Mouse (Mus musculus): ENCODE data around the gene Gm17364. TPM values are rescaled to one million over a fixed set of nuclear protein-coding genes. Genes with fewer than 3 reads are reported as not detected.

The Gm17364 gene
- not detected in 2 replicates for polyA plus RNA-seq (2015; fragmentation: Nextera tagmentation; extraction: Ambion mirVana)

DNA sequence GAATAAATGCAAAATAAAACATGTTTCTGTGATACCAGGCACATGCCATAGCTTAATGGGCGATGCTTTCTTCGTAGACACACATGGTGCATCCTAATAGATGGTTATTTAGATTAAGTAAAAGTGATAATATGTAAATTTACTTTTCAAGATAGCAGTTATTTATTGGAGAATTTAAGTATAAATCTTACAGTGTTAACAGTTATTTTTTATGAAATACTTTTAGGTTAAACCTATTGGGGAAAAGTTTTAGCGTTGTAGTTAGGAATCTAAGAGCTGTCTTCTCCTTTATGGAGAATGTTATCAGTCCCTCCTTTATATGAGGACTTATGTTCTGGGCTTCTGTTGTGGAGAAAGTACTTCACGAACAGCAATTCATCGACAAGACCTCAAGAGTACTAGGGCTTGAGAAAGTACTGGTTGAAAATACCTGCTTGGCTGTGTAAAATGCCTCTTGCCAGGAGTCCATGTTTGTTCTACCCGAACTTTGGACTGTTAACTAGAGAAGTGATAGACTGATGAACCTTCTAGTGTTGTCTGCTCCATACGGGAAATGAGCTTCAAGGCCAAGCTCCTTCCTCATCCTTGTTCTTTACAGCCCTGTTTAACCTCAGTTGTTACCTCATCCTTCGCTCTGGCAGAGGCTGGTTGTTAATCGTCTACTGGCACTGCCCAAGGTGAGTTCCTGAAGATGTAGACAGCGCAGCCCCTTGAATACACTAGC lies at the start of gene Gm17364:
TSS of gene Gm17364 (minus strand) at position 51 of the 724 bp plus-strand sequence.
- Histone ChIP-seq H3K4me1 (ENCODE audit: control insufficient read depth, insufficient read depth, low read length) (no peaks in the 10 kb centered on the region), H3K9me3 (replicated peaks; ENCODE audit: control insufficient read depth, low read length) (no peaks in the 10 kb centered on the region), H3K27ac (ENCODE audit: low read length) (no peak within 1 kb of the TSS), H3K36me3 (ENCODE audit: control insufficient read depth, insufficient read depth) (peaks cover 11% of the 10 kb centered on the region), H3K9ac (ENCODE audit: low read length) (no peak within 1 kb of the TSS), H3K27me3 (ENCODE audit: control insufficient read depth, insufficient read depth, low read length) (no peaks in the 10 kb centered on the region), H3K4me3 (ENCODE audit: low read length) (no peak within 1 kb of the TSS), H3K4me2 (ENCODE audit: low read depth, low read length) (no peak within 1 kb of the TSS)
- no peak for ATAC-seq (replicated peaks; ENCODE audit: extremely low read depth, insufficient read depth, low FRiP score)
- WGBS: 90% methylated on average over 10 of the region's 10 CpGs

DNA sequence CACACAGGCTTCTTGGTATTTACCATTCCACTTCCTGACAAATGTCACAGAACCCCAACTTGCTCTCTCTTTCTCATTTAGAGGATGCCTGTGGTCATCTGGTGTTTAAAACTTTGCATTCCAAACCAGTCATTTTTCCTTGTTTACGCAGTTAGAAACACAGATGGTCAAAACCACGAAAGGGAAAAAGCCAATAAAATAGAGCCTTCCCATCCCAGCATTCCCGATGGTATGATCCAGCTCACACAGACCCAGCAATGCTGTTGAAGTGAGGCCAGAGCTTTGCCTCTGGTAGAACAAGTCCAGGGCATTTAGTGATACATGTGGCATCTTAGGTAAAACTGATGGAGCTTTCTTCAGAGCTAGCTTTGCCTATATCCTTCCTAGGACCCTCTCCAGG lies 47.7 kb upstream of the Gm17364 start:
- Histone ChIP-seq H3K4me3 (ENCODE audit: low read length) (no peak overlapping the region), H3K9ac (ENCODE audit: low read length) (no peak overlapping the region), H3K9me3 (replicated peaks; ENCODE audit: control insufficient read depth, low read length) (no peaks in the 10 kb centered on the region), H3K36me3 (ENCODE audit: control insufficient read depth, insufficient read depth) (peaks cover 18% of the 10 kb centered on the region), H3K27me3 (ENCODE audit: control insufficient read depth, insufficient read depth, low read length) (no peaks in the 10 kb centered on the region), H3K4me1 (ENCODE audit: control insufficient read depth, insufficient read depth, low read length) (no peaks in the 10 kb centered on the region), H3K27ac (ENCODE audit: low read length) (no peak overlapping the region), H3K4me2 (ENCODE audit: low read depth, low read length) (no peak overlapping the region)
- ATAC-seq (replicated peaks; ENCODE audit: extremely low read depth, insufficient read depth, low FRiP score): no peak
- 82% methylated on average over 3 of the region's 3 CpGs for WGBS

DNA sequence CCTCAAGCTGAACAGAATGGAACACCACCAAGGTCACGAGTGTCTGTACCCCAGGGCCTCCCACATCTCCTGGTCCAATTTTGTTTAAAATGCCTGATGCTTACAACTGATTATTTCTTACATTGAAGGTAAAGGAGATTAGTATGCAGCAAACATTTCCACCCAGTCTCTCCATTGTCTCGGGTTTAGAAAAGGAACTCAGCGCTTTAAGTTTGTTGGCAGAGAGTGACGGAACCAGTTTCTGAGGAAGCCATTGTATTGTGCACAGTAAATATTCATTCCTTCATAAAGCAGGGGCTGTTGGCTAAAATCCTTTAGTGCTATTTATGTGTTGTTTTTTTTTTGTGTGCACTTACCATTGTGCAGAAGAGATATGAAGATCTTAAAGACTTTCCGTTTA lies 47.0 kb upstream of the Gm17364 start:
- peaks cover 25% of the 10 kb centered on the region for H3K36me3 ChIP-seq (ENCODE audit: control insufficient read depth, insufficient read depth)
- no peaks in the 10 kb centered on the region for H3K9me3 ChIP-seq (replicated peaks; ENCODE audit: control insufficient read depth, low read length)
- WGBS: 76% methylated on average over 5 of the region's 5 CpGs
- no peaks in the 10 kb centered on the region for H3K27me3 ChIP-seq (ENCODE audit: control insufficient read depth, insufficient read depth, low read length)
- no peaks in the 10 kb centered on the region for H3K4me1 ChIP-seq (ENCODE audit: control insufficient read depth, insufficient read depth, low read length)
- H3K4me3 ChIP-seq (ENCODE audit: low read length): no peak overlapping the region
- H3K4me2 ChIP-seq (ENCODE audit: low read depth, low read length): no peak overlapping the region
- H3K9ac ChIP-seq (ENCODE audit: low read length): no peak overlapping the region
- peak overlapping the region; percentile 37; the same call in 1 of the 2 replicates for H3K27ac ChIP-seq (ENCODE audit: low read length)
- no peak for ATAC-seq (replicated peaks; ENCODE audit: extremely low read depth, insufficient read depth, low FRiP score)

DNA sequence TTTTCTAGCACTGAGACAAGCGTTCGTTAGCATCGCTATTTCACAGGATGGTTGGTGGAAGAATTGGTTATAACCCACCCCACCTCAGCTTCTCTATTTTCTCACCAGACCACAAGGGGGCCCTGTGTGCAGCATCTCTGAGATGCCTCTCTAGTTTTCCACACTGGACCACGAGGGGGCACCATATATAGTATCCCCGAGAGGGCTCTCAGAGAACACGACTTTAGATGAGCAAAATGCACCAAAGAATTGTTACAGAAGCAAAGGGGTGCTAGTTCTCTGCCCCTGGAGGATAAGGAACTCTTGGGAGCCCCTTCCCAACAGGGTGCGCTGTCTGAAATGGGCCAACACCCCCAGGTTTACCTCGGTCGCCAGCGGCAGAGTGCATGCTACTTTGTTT lies 28.9 kb upstream of the Gm17364 start:
- Histone ChIP-seq H3K4me3 (ENCODE audit: low read length) (no peak overlapping the region), H3K27me3 (ENCODE audit: control insufficient read depth, insufficient read depth, low read length) (peaks cover 8% of the 10 kb centered on the region; the same call in 1 of the 2 replicates), H3K9ac (ENCODE audit: low read length) (no peak overlapping the region), H3K4me1 (ENCODE audit: control insufficient read depth, insufficient read depth, low read length) (no peaks in the 10 kb centered on the region), H3K27ac (ENCODE audit: low read length) (no peak overlapping the region), H3K36me3 (ENCODE audit: control insufficient read depth, insufficient read depth) (no peaks in the 10 kb centered on the region), H3K4me2 (ENCODE audit: low read depth, low read length) (no peak overlapping the region), H3K9me3 (replicated peaks; ENCODE audit: control insufficient read depth, low read length) (no peaks in the 10 kb centered on the region)
- no peak for ATAC-seq (replicated peaks; ENCODE audit: extremely low read depth, insufficient read depth, low FRiP score)
- WGBS: 59% methylated on average over 10 of the region's 10 CpGs

DNA sequence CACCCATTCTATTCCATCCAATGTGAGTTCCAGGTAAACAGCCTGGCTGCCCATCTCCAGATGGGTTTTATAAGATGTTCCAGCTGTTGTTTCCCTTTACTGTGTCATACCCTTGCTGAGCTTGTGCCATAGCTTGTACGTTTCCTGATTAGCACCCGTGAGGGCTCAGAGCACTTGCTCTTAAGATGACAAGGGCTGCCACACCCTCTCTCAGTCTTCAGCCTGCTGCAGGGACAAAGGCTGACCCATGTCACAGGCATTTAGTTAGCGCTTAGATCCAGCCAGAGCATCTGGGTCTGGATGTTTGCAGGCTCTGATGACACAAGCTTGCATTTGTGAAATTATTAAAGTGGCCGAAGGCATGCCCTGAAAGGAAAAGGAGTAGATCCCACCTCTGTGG lies 26.3 kb upstream of the Gm17364 start:
- ATAC-seq (replicated peaks; ENCODE audit: extremely low read depth, insufficient read depth, low FRiP score): no peak
- WGBS: 36% methylated on average over 4 of the region's 4 CpGs
- H3K36me3 ChIP-seq (ENCODE audit: control insufficient read depth, insufficient read depth): no peaks in the 10 kb centered on the region
- no peak overlapping the region for H3K9ac ChIP-seq (ENCODE audit: low read length)
- no peaks in the 10 kb centered on the region for H3K9me3 ChIP-seq (replicated peaks; ENCODE audit: control insufficient read depth, low read length)
- H3K4me3 ChIP-seq (ENCODE audit: low read length): no peak overlapping the region
- H3K27ac ChIP-seq (ENCODE audit: low read length): no peak overlapping the region
- H3K4me2 ChIP-seq (ENCODE audit: low read depth, low read length): no peak overlapping the region
- no peaks in the 10 kb centered on the region for H3K4me1 ChIP-seq (ENCODE audit: control insufficient read depth, insufficient read depth, low read length)
- peaks cover 8% of the 10 kb centered on the region; the same call in 1 of the 2 replicates for H3K27me3 ChIP-seq (ENCODE audit: control insufficient read depth, insufficient read depth, low read length)

DNA sequence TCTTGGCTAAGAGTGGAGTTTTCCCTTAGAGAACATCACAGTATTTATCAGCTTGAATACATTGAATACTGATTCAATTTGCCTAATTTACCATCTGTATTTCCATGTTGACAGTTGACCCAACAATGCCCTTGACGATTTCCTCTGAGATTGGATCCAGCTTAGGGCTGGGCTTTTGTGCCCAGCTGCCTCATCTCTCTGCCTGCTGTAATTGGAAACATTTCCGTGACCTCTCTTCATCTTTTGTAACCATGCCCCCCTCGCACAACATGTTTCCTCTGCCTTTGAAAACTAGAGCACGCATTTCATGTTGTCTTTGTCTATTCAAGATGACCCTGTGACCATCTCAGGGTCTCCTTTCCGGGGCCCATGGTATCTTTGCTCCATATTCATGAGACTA lies 25.2 kb upstream of the Gm17364 start:
- no peaks in the 10 kb centered on the region for H3K4me1 ChIP-seq (ENCODE audit: control insufficient read depth, insufficient read depth, low read length)
- no peak overlapping the region for H3K9ac ChIP-seq (ENCODE audit: low read length)
- H3K27ac ChIP-seq (ENCODE audit: low read length): no peak overlapping the region
- H3K4me2 ChIP-seq (ENCODE audit: low read depth, low read length): no peak overlapping the region
- H3K27me3 ChIP-seq (ENCODE audit: control insufficient read depth, insufficient read depth, low read length): peaks cover 8% of the 10 kb centered on the region; the same call in 1 of the 2 replicates
- WGBS: 55% methylated on average over 5 of the region's 5 CpGs
- ATAC-seq (replicated peaks; ENCODE audit: extremely low read depth, insufficient read depth, low FRiP score): no peak
- H3K36me3 ChIP-seq (ENCODE audit: control insufficient read depth, insufficient read depth): no peaks in the 10 kb centered on the region
- no peaks in the 10 kb centered on the region for H3K9me3 ChIP-seq (replicated peaks; ENCODE audit: control insufficient read depth, low read length)
- H3K4me3 ChIP-seq (ENCODE audit: low read length): no peak overlapping the region

DNA sequence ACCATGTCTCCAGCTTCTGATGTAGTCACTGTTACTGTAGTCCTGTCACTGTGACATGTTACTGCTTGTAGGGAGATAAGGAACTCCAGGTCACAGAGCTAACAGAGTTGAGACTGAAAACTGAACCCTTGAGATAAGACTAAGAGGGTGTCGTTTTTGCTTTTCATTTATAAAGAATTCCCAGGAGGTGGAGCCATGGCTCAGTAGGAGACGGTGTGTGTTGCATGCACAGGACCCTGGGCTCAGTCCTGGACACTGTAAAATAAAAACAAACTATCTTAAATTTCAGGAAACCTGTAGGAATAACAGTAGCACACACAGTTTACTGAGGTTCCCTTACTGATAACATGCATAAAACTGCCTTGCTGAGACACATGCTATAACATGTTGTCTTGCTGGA lies 24.8 kb upstream of the Gm17364 start:
- no peak overlapping the region for H3K27ac ChIP-seq (ENCODE audit: low read length)
- H3K4me2 ChIP-seq (ENCODE audit: low read depth, low read length): no peak overlapping the region
- H3K27me3 ChIP-seq (ENCODE audit: control insufficient read depth, insufficient read depth, low read length): peaks cover 8% of the 10 kb centered on the region; the same call in 1 of the 2 replicates
- no peaks in the 10 kb centered on the region for H3K9me3 ChIP-seq (replicated peaks; ENCODE audit: control insufficient read depth, low read length)
- H3K36me3 ChIP-seq (ENCODE audit: control insufficient read depth, insufficient read depth): no peaks in the 10 kb centered on the region
- WGBS: 3% methylated on average over 2 of the region's 2 CpGs
- ATAC-seq (replicated peaks; ENCODE audit: extremely low read depth, insufficient read depth, low FRiP score): no peak
- no peaks in the 10 kb centered on the region for H3K4me1 ChIP-seq (ENCODE audit: control insufficient read depth, insufficient read depth, low read length)
- H3K4me3 ChIP-seq (ENCODE audit: low read length): no peak overlapping the region
- no peak overlapping the region for H3K9ac ChIP-seq (ENCODE audit: low read length)

DNA sequence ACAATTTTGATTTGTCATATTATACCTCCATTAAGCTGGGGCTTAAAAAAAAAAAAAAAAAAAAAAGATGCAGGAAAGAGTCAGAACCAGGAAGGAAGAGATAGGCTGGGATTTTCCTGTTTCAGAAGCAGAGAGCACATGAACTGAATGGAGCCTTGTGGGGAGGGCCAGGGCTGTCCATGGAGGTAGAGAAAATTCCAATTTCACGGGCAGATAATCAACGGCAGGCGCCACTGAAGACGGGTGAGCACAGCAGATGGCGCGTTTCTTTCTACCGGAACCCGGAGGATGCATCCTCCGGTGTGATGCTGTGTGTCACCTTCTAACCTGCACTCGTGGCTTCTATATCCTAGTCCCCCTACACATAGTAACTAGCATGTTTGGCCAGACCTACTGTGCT lies 22.6 kb upstream of the Gm17364 start:
- Histone ChIP-seq H3K27ac (ENCODE audit: low read length) (no peak overlapping the region), H3K27me3 (ENCODE audit: control insufficient read depth, insufficient read depth, low read length) (peaks cover 7% of the 10 kb centered on the region; the same call in 1 of the 2 replicates), H3K4me2 (ENCODE audit: low read depth, low read length) (no peak overlapping the region), H3K9ac (ENCODE audit: low read length) (no peak overlapping the region), H3K4me1 (ENCODE audit: control insufficient read depth, insufficient read depth, low read length) (no peaks in the 10 kb centered on the region), H3K36me3 (ENCODE audit: control insufficient read depth, insufficient read depth) (no peaks in the 10 kb centered on the region), H3K4me3 (ENCODE audit: low read length) (no peak overlapping the region), H3K9me3 (replicated peaks; ENCODE audit: control insufficient read depth, low read length) (peaks cover 2% of the 10 kb centered on the region; the same call in 1 of the 2 replicates)
- ATAC-seq (replicated peaks; ENCODE audit: extremely low read depth, insufficient read depth, low FRiP score): no peak
- 71% methylated on average over 10 of the region's 10 CpGs for WGBS

DNA sequence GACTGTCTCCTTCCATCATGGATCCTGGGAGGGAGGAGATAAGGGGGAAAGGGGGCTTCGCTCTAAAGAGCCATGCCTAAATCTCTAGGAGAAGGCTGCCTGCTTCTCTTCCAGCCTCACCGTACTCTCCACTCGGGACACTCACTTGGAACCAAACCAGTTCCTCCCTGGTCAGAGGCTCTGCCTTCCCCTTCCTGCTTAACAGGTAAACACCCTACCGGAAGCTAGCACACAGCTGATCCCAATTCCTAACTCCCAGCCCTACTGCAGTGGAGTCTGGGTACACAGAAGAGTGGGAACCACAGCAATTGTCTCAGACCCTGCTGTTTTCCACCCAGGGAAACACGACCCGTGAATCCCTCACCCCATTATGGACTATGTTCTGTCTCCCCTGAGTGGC lies 22.1 kb upstream of the Gm17364 start:
- H3K4me2 ChIP-seq (ENCODE audit: low read depth, low read length): no peak overlapping the region
- 0 out of 2 replicates have a peak, but pooled peaks cover 3% of the 10 kb centered on the region for H3K27me3 ChIP-seq (ENCODE audit: control insufficient read depth, insufficient read depth, low read length)
- 58% methylated on average over 6 of the region's 6 CpGs for WGBS
- ATAC-seq (replicated peaks; ENCODE audit: extremely low read depth, insufficient read depth, low FRiP score): no peak
- H3K4me3 ChIP-seq (ENCODE audit: low read length): no peak overlapping the region
- no peaks in the 10 kb centered on the region for H3K4me1 ChIP-seq (ENCODE audit: control insufficient read depth, insufficient read depth, low read length)
- H3K36me3 ChIP-seq (ENCODE audit: control insufficient read depth, insufficient read depth): no peaks in the 10 kb centered on the region
- H3K9me3 ChIP-seq (replicated peaks; ENCODE audit: control insufficient read depth, low read length): peaks cover 3% of the 10 kb centered on the region; the same call in 1 of the 2 replicates
- no peak overlapping the region for H3K27ac ChIP-seq (ENCODE audit: low read length)
- H3K9ac ChIP-seq (ENCODE audit: low read length): no peak overlapping the region
